8 mouse cellular contexts compared by ENCODE assay signal in genomic region chr11:93996306-93997140, GRCm38 (mm10). TPM values are rescaled to one million over a fixed set of nuclear protein-coding genes. Genes with fewer than 3 reads are reported as not detected.
A peak's percentile ranks its signal among the peaks of the same experiment; 100 is the strongest.
DNase-seq lines count a peak whose midpoint lies in the region; ATAC-seq and TF ChIP-seq lines count a peak whose summit lies in the region.

No protein-coding gene starts in this region.

- peak; percentile 34; the same call in 1 of the 2 replicates for TF ChIP-seq CTCF in kidney, postnatal 0 days (IDR thresholded peaks at IDR 0.05; ENCODE audit: low read depth)
- TF ChIP-seq CTCF in thymus, adult 2 months (IDR thresholded peaks at IDR 0.05; ENCODE audit: borderline replicate concordance, control insufficient read depth, extremely low read depth, insufficient read depth, low read length, poor library complexity): no peak

- 0 out of 2 replicates have a peak, but pooled peaks cover 3% of the 10 kb centered on the region for H3K36me3 ChIP-seq in heart, embryonic 13.5 days
- no peaks in the 10 kb centered on the region for H3K36me3 ChIP-seq in kidney, postnatal 0 days (ENCODE audit: insufficient read depth, low read length)
- no peaks in the 10 kb centered on the region for H3K36me3 ChIP-seq in liver, embryonic 16.5 days (ENCODE audit: control insufficient read depth, insufficient read depth)
- no peaks in the 10 kb centered on the region for H3K36me3 ChIP-seq in neural tube, embryonic 11.5 days (ENCODE audit: control insufficient read depth, insufficient read depth, low read length)
- no peaks in the 10 kb centered on the region for H3K36me3 ChIP-seq in thymus, adult 2 months (ENCODE audit: control insufficient read depth, insufficient read depth, low read length)

- no peaks in the 10 kb centered on the region for H3K9me3 ChIP-seq in heart, embryonic 13.5 days
- H3K9me3 ChIP-seq in kidney, postnatal 0 days (replicated peaks; ENCODE audit: low read length): no peaks in the 10 kb centered on the region
- H3K9me3 ChIP-seq in liver, embryonic 16.5 days (replicated peaks; ENCODE audit: control insufficient read depth, low read length): no peaks in the 10 kb centered on the region
- H3K9me3 ChIP-seq in neural tube, embryonic 11.5 days (ENCODE audit: control insufficient read depth, low read length): no peaks in the 10 kb centered on the region

- TF ChIP-seq POLR2A in thymus, adult 2 months (IDR thresholded peaks at IDR 0.05; ENCODE audit: control insufficient read depth, extremely low read depth, insufficient read depth, low read length, poor library complexity): no peak

- under 1% methylated on average over 58 of the region's 58 CpGs for WGBS in heart, embryonic 13.5 days
- under 1% methylated on average over 58 of the region's 58 CpGs for WGBS in kidney, postnatal 0 days
- under 1% methylated on average over 58 of the region's 58 CpGs for WGBS in liver, embryonic 16.5 days (ENCODE audit: insufficient replicate concordance)
- WGBS in neural tube, embryonic 11.5 days: under 1% methylated on average over 56 of the region's 58 CpGs
- WGBS in thymus, adult 2 months: under 1% methylated on average over 58 of the region's 58 CpGs

- H3K4me3 ChIP-seq in heart, embryonic 13.5 days: peak overlapping the region; percentile 92
- peak overlapping the region; percentile 98 for H3K4me3 ChIP-seq in kidney, postnatal 0 days (replicated peaks; ENCODE audit: low read depth, low read length)
- H3K4me3 ChIP-seq in liver, embryonic 16.5 days (ENCODE audit: low read depth, low read length): peak overlapping the region; percentile 93
- peak overlapping the region; percentile 91 for H3K4me3 ChIP-seq in neural tube, embryonic 11.5 days (ENCODE audit: low read depth, low read length)
- peak overlapping the region; percentile 93 for H3K4me3 ChIP-seq in thymus, adult 2 months (ENCODE audit: control insufficient read depth, insufficient read depth, low read length)

- H3K27me3 ChIP-seq in heart, embryonic 13.5 days (replicated peaks): no peaks in the 10 kb centered on the region
- H3K27me3 ChIP-seq in kidney, postnatal 0 days (ENCODE audit: insufficient read depth, low read length): no peaks in the 10 kb centered on the region
- H3K27me3 ChIP-seq in liver, embryonic 16.5 days (ENCODE audit: control insufficient read depth, insufficient read depth, low read depth, low read length): no peaks in the 10 kb centered on the region
- H3K27me3 ChIP-seq in neural tube, embryonic 11.5 days (ENCODE audit: control insufficient read depth, insufficient read depth, low read length): no peaks in the 10 kb centered on the region
- no peaks in the 10 kb centered on the region for H3K27me3 ChIP-seq in thymus, adult 2 months (ENCODE audit: control insufficient read depth, insufficient read depth, low read length)

- H3K27ac ChIP-seq in heart, embryonic 13.5 days (replicated peaks): peak overlapping the region; percentile 100
- H3K27ac ChIP-seq in kidney, postnatal 0 days: peak overlapping the region; percentile 96
- H3K27ac ChIP-seq in liver, embryonic 16.5 days (ENCODE audit: low read length): peak overlapping the region; percentile 95
- H3K27ac ChIP-seq in neural tube, embryonic 11.5 days (ENCODE audit: low read depth, low read length): peak overlapping the region; percentile 88
- peak overlapping the region; percentile 57 for H3K27ac ChIP-seq in thymus, adult 2 months (ENCODE audit: control insufficient read depth, insufficient read depth, low read length)

- peak; percentile 46 to 55 for DNase-seq in CD8-positive naive resting alpha-beta T cell, adult 2 months (ENCODE audit: low read depth in 2 of 2, low spot score in 2 of 2)
- DNase-seq in adrenal gland, postnatal 14 days: peak; percentile 71
- peak; percentile 71 for DNase-seq in kidney, postnatal 0 days (ENCODE audit: low spot score)
- peak; percentile 59 for DNase-seq in neural tube, embryonic 11.5 days (ENCODE audit: low spot score)
- DNase-seq in thymus, adult 2 months: peak; percentile 50

- H3K4me1 ChIP-seq in heart, embryonic 13.5 days: peaks cover 39% of the 10 kb centered on the region
- peaks cover 12% of the 10 kb centered on the region; the same call in 1 of the 2 replicates for H3K4me1 ChIP-seq in kidney, postnatal 0 days (replicated peaks; ENCODE audit: insufficient read depth, low read length)
- peaks cover 20% of the 10 kb centered on the region for H3K4me1 ChIP-seq in liver, embryonic 16.5 days (ENCODE audit: control insufficient read depth, low read depth, low read length)
- peaks cover 12% of the 10 kb centered on the region for H3K4me1 ChIP-seq in neural tube, embryonic 11.5 days (ENCODE audit: control insufficient read depth, insufficient read depth, low read length)
- H3K4me1 ChIP-seq in thymus, adult 2 months (replicated peaks; ENCODE audit: control insufficient read depth, insufficient read depth, low read length): peaks cover 8% of the 10 kb centered on the region

- peak overlapping the region; percentile 96 for H3K9ac ChIP-seq in heart, embryonic 13.5 days
- peak overlapping the region; percentile 92 for H3K9ac ChIP-seq in kidney, postnatal 0 days (ENCODE audit: low read depth, low read length)
- H3K9ac ChIP-seq in liver, embryonic 16.5 days (ENCODE audit: low read depth, low read length): peak overlapping the region; percentile 95
- H3K9ac ChIP-seq in neural tube, embryonic 11.5 days (ENCODE audit: low read length): peak overlapping the region; percentile 82

- ATAC-seq in erythroid progenitor cell, adult 5-6 weeks (replicated peaks; ENCODE audit: low FRiP score, poor library complexity, severe bottlenecking): peak; percentile 17
- ATAC-seq in heart, embryonic 13.5 days (ENCODE audit: extremely low read depth, insufficient number of reproducible peaks, low FRiP score, low TSS enrichment): peak; percentile 6; the same call in 1 of the 2 replicates
- peak; percentile 35 for ATAC-seq in kidney, postnatal 0 days (replicated peaks; ENCODE audit: low FRiP score, low read depth)
- peak; percentile 4 for ATAC-seq in liver, embryonic 16.5 days (ENCODE audit: low read depth)
- ATAC-seq in neural tube, embryonic 11.5 days (ENCODE audit: insufficient read depth, low FRiP score, low TSS enrichment): peak; percentile 64

- H3K4me2 ChIP-seq in heart, embryonic 13.5 days: peak overlapping the region; percentile 89
- peak overlapping the region; percentile 81 for H3K4me2 ChIP-seq in kidney, postnatal 0 days (ENCODE audit: low read length)
- peak overlapping the region; percentile 90 for H3K4me2 ChIP-seq in liver, embryonic 16.5 days (ENCODE audit: low read depth, low read length)
- H3K4me2 ChIP-seq in neural tube, embryonic 11.5 days (ENCODE audit: low read depth): peak overlapping the region; percentile 93

RNA-seq across cellular contexts. Expression of gene Spag9, which starts 0.6 kb away (rescaled TPM):
- 120 and 121 TPM in 2 replicates for total RNA-seq in adrenal gland, postnatal 14 days (2021)
- 28.5 and 50.7 TPM in 2 replicates for total RNA-seq in erythroid progenitor cell, adult 5-6 weeks (2015; ENCODE audit: low replicate concordance)
- total RNA-seq in erythroid progenitor cell, adult 5-6 weeks (2017; ENCODE audit: low replicate concordance): 68.5 and 69.1 TPM in 2 replicates
- polyA plus RNA-seq in heart, embryonic 13.5 days (2015; fragmentation: Nextera tagmentation; extraction: Ambion mirVana): 29.7 and 31.4 TPM in 2 replicates
- polyA plus RNA-seq in kidney, postnatal 0 days (2015; fragmentation: Nextera tagmentation; extraction: Ambion mirVana): 52.5 and 59.8 TPM in 2 replicates
- 10.5 and 11.2 TPM in 2 replicates for polyA plus RNA-seq in liver, embryonic 16.5 days (2015; fragmentation: Nextera tagmentation; extraction: Ambion mirVana)
- 85.6 and 86.6 TPM in 2 replicates for polyA plus RNA-seq in neural tube, embryonic 11.5 days (2014; fragmentation: Nextera tagmentation; extraction: Ambion mirVana)
- polyA plus RNA-seq in thymus, adult 2 months (2012; rRNA removed): 22.0 and 32.6 TPM in 2 replicates

RNA-seq across cellular contexts. Expression of gene Nme1, which starts 28.2 kb away (rescaled TPM):
- total RNA-seq in adrenal gland, postnatal 14 days (2021): 34.8 and 39.2 TPM in 2 replicates
- total RNA-seq in erythroid progenitor cell, adult 5-6 weeks (2015; ENCODE audit: low replicate concordance): 11.3 and 17.7 TPM in 2 replicates
- 7.6 and 42.3 TPM in 2 replicates for total RNA-seq in erythroid progenitor cell, adult 5-6 weeks (2017; ENCODE audit: low replicate concordance)
- 112 and 120 TPM in 2 replicates for polyA plus RNA-seq in heart, embryonic 13.5 days (2015; fragmentation: Nextera tagmentation; extraction: Ambion mirVana)
- 132 TPM in 2 replicates for polyA plus RNA-seq in kidney, postnatal 0 days (2015; fragmentation: Nextera tagmentation; extraction: Ambion mirVana)
- 83.1 and 89.6 TPM in 2 replicates for polyA plus RNA-seq in liver, embryonic 16.5 days (2015; fragmentation: Nextera tagmentation; extraction: Ambion mirVana)
- 275 and 294 TPM in 2 replicates for polyA plus RNA-seq in neural tube, embryonic 11.5 days (2014; fragmentation: Nextera tagmentation; extraction: Ambion mirVana)
- 188 and 217 TPM in 2 replicates for polyA plus RNA-seq in thymus, adult 2 months (2012; rRNA removed)

RNA-seq across cellular contexts. Expression of gene Gm20390, which starts 28.4 kb away (rescaled TPM):
- total RNA-seq in adrenal gland, postnatal 14 days (2021): 75.0 and 82.4 TPM in 2 replicates
- total RNA-seq in erythroid progenitor cell, adult 5-6 weeks (2015; ENCODE audit: low replicate concordance): 32.3 and 33.5 TPM in 2 replicates
- 5.0 TPM in 1 of 2 replicates, not detected in the other for total RNA-seq in erythroid progenitor cell, adult 5-6 weeks (2017; ENCODE audit: low replicate concordance)
- polyA plus RNA-seq in heart, embryonic 13.5 days (2015; fragmentation: Nextera tagmentation; extraction: Ambion mirVana): 303 and 315 TPM in 2 replicates
- polyA plus RNA-seq in kidney, postnatal 0 days (2015; fragmentation: Nextera tagmentation; extraction: Ambion mirVana): 353 and 385 TPM in 2 replicates
- polyA plus RNA-seq in liver, embryonic 16.5 days (2015; fragmentation: Nextera tagmentation; extraction: Ambion mirVana): 183 and 194 TPM in 2 replicates
- polyA plus RNA-seq in neural tube, embryonic 11.5 days (2014; fragmentation: Nextera tagmentation; extraction: Ambion mirVana): 382 and 395 TPM in 2 replicates
- polyA plus RNA-seq in thymus, adult 2 months (2012; rRNA removed): 8.1 and 16.1 TPM in 2 replicates

RNA-seq across cellular contexts. Expression of gene Nme2, which starts 40.5 kb away (rescaled TPM):
- total RNA-seq in adrenal gland, postnatal 14 days (2021): 444 and 470 TPM in 2 replicates
- total RNA-seq in erythroid progenitor cell, adult 5-6 weeks (2015; ENCODE audit: low replicate concordance): 34.8 and 35.7 TPM in 2 replicates
- 9.6 and 10.1 TPM in 2 replicates for total RNA-seq in erythroid progenitor cell, adult 5-6 weeks (2017; ENCODE audit: low replicate concordance)
- 325 and 357 TPM in 2 replicates for polyA plus RNA-seq in heart, embryonic 13.5 days (2015; fragmentation: Nextera tagmentation; extraction: Ambion mirVana)
- polyA plus RNA-seq in kidney, postnatal 0 days (2015; fragmentation: Nextera tagmentation; extraction: Ambion mirVana): 395 and 442 TPM in 2 replicates
- 166 and 169 TPM in 2 replicates for polyA plus RNA-seq in liver, embryonic 16.5 days (2015; fragmentation: Nextera tagmentation; extraction: Ambion mirVana)
- 109 and 135 TPM in 2 replicates for polyA plus RNA-seq in neural tube, embryonic 11.5 days (2014; fragmentation: Nextera tagmentation; extraction: Ambion mirVana)
- polyA plus RNA-seq in thymus, adult 2 months (2012; rRNA removed): 151 and 178 TPM in 2 replicates

Comparison
In these comparisons a context has a peak if more than half of its experiments do, and no peak if none do; other contexts are left out.
1. Peak in every context shown above with its lines: DNase-seq, ATAC-seq, H3K4me3 ChIP-seq and H3K27ac ChIP-seq.
2. ATAC-seq: peak in every context shown above with its lines; median percentile 64 in neural tube, embryonic 11.5 days; 35 in kidney, postnatal 0 days; 17 in erythroid progenitor cell, adult 5-6 weeks; 6 in heart, embryonic 13.5 days; 4 in liver, embryonic 16.5 days.
3. RNA of gene Gm20390, which starts 28.4 kb away (polyA plus RNA-seq): 382 to 395 TPM in neural tube, embryonic 11.5 days, 353 to 385 TPM in kidney, postnatal 0 days, 303 to 315 TPM in heart, embryonic 13.5 days and 183 to 194 TPM in liver, embryonic 16.5 days; 8.1 to 16.1 TPM in thymus, adult 2 months; every median in the first group is over 10 times any median in the second.